Mouse (Mus musculus) right cerebral cortex, postnatal 25 days (tissue): ENCODE data around the gene Zfp827.

Experiments used
- DNase-seq: peaks from one replicate; pipeline ENCODE4 v3.0.0; 2022

Gene Zfp827

DNA sequence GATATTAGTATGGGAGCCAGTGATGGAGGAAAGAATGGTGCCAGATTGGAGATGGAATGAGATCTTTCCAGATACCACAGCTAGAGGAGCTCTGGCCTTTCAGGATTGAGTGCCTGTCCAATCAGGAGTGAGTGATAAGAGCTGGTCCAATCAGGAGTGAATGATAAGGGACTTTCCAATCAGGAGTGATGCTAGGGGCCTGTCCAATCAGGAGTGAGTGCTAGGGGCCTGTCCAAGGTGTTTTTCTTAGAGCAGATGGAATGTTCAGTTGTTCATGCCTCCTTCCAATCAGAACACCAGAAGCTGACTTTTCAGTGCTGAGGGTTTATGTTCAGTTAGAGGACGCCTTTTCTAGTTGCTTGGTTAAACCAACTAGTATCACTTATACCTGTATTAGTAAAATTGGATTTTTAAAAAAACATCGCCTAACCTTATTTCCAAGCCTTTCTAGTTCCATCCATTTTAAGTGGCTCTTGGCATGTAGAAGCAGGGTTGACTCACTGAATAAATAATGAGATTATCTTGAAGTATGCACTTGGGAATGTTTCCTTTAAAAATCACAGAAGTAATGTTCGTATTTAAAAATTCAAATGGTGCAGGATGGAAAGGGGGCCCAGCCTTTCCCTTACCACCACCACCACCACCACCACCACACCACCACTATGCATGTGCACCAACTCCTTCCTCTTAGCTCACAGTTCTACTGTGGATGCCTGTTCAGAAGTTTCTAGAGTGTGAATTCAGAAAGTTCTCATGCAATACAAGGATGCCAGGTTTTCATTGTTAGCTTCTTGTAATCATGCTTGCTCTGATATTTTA is 39.8 kb downstream of the Zfp827 start:
- DNase-seq: no peak

GRCm38 (mm10) chr8:79073311-79073710 is 45.1 kb downstream of the Zfp827 start:
- DNase-seq: no peak

- DNase-seq: no peak
Measured at GRCm38 (mm10) chr8:79074986-79075385, 46.7 kb downstream of the Zfp827 start.

DNA sequence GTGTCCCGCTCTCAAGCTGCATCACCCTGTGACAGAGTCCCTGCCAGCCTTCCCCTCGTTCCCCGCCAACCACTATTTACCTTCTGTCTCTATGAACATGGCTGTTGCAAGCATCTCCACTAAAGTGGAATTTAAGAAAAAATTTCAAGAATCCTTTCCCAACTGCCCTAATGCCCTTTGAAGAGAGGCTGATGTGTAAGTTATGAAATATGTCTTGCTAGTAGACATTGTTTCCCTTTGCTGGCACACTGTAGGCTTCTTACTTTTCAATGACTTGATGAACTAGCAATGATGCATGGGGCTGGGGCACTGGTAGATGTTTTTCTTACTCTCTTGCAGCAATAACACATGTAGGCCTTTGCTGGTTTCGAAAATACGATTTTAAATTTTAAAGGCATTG is 49.0 kb downstream of the Zfp827 start:
- no peak for DNase-seq

- DNase-seq: no peak
Measured at GRCm38 (mm10) chr8:79078556-79079195, 50.4 kb downstream of the Zfp827 start.

- DNase-seq: peak; percentile 29
Measured at GRCm38 (mm10) chr8:79079196-79079561, 50.9 kb downstream of the Zfp827 start.

- DNase-seq: no peak
Measured at GRCm38 (mm10) chr8:79080096-79080739, 52.0 kb downstream of the Zfp827 start.

GRCm38 (mm10) chr8:79081333-79081732 is 53.1 kb downstream of the Zfp827 start:
- no peak for DNase-seq

- no peak for DNase-seq
Measured at GRCm38 (mm10) chr8:79081955-79082354, 53.7 kb downstream of the Zfp827 start.

DNA sequence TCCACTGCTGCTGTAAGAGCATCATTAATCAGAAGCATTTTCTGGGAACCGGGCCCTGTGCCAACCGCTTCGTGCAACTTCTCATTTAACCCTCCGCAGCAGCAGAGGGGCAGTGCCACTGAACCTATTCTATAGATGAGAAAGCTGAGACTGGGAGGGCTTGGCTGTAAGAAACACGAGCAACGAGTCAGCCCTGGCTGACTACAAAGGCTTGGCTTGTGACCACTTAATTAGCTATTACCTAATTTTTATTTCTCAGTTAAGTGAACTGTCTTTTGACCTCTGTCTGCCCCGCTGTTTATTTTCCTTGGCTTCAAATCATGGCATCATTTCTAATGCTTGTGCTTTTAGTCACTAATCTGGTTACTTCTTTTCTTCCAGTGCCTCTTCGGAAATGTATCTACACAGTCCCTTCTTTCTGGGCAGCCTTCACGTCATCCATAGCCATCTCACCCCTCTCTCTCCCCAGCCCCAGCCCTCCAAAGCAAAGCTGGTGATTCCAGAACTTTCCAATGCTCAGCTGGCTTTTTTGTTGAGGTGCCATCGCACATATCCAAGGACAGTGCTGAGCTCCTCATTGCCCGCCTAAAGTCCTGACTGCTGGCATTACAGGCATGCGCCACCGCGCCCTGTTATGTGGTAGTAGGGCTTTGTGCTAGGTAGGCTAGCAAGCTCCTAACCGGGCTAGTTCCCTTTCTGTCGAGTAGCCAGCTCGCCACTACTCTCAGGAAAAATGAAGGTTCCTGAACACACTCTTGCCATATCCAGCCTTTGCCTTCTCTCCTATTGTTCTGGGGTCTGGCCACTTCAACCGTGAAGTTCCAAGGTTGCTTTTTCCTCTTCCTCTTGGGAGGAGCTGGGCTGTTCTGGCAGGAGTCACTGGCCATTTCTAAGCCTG is 55.5 kb downstream of the Zfp827 start:
- DNase-seq: no peak

DNA sequence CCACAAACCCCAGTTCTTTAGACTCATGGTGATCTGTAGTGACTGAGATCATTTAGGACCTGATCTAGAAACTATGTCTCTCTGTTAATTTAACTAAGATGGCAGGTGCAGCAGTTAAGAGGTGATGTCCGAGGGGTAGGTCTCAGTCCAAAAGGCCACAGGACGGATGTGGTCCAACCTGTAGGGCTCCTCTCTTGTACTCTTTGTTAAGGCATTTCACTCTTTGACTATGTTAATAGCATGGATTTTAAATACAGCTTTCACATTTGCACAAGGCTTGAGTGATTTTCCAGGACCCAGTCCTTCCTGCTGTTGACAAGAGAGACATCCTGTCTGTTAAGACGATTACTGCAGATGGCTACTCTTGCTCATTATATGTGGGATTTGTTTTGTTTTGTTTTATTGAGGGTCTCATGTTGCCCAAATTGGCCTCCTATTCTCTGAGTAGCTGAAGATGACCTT is 56.2 kb downstream of the Zfp827 start:
- no peak for DNase-seq

GRCm38 (mm10) chr8:79094422-79094821 is 66.2 kb downstream of the Zfp827 start:
- DNase-seq: no peak

GRCm38 (mm10) chr8:79095162-79095561 is 66.9 kb downstream of the Zfp827 start:
- no peak for DNase-seq

GRCm38 (mm10) chr8:79096970-79097369 is 68.7 kb downstream of the Zfp827 start:
- no peak for DNase-seq

DNA sequence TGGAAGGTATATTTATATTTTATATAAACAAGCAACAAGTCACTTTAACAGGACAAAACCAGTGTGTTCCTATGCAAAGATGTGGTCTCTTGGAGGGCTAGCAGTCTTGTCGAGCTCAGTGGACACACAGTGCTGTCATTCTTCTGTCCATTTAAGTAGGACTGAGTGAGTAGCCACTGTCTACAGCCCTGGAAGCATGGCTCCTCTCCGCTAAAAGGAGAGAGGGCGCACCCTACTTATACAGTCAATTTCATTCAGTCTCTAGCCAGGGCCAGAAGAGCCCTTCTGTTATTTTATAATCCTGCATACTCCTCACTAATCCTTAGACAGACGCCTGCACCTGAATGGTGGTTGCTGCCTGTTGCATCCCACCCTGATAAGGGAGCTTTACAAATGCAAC is 74.5 kb downstream of the Zfp827 start:
- DNase-seq: no peak

GRCm38 (mm10) chr8:79103185-79103878 is 75.1 kb downstream of the Zfp827 start:
- DNase-seq: no peak

DNA sequence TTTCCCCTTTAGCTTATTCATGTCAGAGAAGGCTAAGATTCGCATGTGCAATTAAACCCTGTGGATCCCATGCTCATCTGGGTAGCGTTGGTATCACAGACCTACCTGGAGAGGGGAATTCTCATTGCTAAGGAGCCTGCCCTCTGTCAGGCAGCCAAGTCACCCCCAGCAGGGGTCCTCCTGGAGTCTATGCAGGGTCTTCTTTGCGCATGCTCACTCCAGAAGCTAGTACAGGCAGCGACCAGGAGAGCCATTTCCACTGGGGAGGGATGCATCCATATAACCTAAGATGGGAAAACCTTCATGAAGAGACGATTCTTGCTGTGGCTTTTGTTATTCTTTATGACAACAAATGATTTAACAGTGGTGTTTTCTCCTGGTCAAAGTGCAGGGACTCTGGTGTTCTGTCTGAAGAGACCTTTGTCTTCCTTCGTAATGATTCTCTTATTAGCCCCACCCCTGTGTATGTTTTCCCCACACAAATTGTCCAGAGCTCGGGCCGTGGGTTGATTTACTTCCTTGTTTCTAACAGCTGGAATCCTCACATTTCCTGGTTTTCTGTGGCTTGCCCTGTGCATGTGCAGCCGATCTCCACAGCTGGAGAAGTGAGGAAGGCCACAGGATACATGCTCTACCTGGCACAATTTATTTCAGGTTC is 75.8 kb downstream of the Zfp827 start:
- DNase-seq: no peak

DNA sequence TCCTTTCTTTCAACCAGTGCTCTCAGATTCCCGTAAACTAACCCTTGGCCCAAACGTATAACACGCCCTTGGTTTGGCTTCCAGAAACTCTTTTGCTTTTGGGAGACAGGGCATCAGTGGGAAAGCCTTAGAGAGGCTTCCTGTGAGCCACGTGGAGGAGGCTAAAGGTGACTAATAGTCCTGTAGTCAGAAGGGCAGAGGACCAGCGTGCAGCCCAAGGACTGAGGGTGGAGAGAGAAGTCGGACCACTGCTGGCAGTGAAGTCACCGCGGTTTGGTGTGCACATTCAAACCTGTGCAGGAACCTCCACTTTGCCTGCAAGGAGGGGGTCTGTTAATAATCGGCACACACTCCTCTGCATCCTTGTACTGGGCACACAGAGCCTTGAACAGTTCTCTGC is 76.4 kb downstream of the Zfp827 start:
- DNase-seq: no peak

- DNase-seq: no peak
Measured at GRCm38 (mm10) chr8:79105186-79105585, 76.9 kb downstream of the Zfp827 start.

- no peak for DNase-seq
Measured at GRCm38 (mm10) chr8:79111461-79111860, 83.2 kb downstream of the Zfp827 start.

- no peak for DNase-seq
Measured at GRCm38 (mm10) chr8:79112480-79112879, 84.2 kb downstream of the Zfp827 start.

DNA sequence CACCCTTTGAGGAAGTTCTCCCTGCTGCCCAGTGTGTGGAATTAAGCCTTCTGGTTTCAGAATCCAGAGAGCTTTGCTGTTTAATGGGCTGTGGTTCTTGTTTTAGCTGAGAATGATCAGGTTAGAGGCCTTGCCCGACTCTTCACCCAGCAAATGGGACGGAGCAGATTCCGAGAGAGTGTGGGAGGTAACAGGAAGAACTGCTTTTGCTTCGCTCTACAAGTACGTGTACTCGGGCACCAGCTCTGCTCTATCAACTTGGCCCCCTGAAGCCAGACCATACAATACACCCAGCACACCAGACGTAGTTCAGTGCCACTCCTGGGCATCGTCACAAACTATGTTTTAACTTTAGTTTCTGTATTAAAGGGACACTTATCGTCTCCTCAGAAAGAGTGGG is 85.3 kb downstream of the Zfp827 start:
- DNase-seq: no peak
